Mouse (Mus musculus): ENCODE results near the gene Csmd2.

Gene Csmd2

DNA sequence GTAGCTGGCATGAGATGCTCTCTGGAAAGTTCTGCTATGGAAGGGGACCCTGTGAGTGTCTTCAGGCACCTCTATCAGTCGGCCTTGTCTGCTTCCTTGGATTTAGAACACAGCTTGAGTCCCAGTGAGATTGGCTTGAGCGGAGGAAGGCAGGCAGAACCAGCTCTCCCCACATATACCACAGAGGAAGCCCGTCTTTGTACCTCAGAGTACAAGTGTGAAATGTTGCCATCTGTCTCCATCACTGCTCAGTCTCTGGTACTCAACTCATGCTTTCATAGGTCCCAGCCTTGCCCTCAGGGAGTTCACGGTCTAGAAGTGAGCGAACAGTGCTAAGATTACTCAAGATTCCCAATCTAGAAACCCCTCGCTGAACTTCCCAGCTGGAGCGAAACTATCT lies 352.8 kb downstream of the Csmd2 start:
- no peak for DNase-seq (ENCODE audit: low read depth, low spot score)

DNA sequence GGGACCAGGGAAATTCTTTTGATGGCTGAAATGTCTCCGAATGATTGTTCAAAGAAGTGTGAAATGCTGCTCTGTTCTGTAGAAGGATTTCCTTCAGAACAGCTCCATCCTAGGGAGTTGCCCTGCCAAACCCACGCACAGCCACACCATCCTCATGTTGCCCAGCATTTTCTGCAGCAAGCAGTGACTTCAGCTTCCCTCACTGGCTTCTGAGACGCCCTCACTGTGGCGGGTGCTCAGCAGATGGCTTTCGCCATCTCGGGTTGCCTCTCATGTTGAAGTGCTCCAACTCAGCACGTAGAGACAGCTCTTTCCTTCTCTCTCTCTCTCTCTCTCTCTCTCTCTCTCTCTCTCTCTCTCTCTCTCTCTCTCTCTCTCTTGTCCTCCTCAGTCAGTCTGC lies 353.7 kb downstream of the Csmd2 start:
- no peak for DNase-seq (ENCODE audit: low read depth, low spot score)

DNA sequence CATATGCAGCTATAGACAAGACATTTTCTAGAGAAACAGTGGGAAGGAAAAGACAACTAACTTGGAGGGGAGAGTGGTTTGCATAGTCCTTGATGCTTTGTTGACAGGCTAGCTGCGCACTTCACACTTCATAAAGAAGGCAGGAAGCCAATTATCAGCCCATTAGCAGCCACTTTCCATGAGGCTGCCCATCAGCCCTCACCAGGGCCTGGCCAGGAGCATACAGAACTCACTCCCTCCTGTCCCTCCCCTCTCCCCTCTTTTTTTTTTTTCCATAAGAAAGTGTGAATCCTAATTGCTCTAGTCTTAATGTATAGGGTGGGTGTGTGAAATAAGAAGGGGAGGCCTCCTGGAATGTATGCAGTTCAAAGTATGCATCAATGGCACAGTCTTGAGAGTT lies 354.6 kb downstream of the Csmd2 start:
- no peak for DNase-seq (ENCODE audit: low read depth, low spot score)

DNA sequence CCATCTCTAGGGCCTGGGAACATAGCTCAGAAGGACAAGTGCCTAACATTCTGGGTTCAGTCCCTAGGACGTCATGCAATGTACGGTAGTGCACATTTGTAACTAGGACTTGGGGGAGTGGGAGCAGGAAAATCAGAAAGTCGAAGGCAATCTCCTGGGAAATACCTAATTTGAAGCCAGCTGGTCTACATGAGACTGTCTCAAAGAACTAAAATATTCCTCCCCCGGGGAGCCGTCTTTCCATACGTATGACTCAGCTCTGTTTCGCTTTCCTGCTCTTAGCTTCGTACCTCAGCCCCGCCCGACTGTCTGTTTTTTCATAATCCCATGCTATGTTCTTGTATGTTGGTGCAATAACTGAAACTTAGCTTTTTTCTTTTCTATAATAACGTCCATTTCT lies 371.1 kb downstream of the Csmd2 start:
- no peak for DNase-seq (ENCODE audit: low read depth, low spot score)

DNA sequence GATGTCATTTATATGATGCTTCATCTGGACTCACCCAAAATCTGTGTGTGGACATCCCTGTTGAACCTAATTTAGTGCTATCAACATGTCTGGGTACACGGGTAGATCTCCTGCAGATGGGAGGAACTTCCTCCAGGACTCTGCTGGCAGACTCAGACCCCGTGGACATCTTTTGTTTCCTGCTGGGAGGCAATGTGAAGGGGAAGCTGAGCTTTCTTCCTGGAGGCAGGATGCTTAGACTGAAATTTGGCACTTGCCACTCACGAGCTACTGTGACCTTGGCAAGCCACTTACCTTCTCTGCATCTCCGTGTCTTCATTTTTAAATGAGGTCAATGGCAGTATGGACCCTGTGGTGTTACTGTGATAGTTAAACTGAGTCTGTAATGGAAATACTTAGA lies 378.2 kb downstream of the Csmd2 start:
- DNase-seq (ENCODE audit: low read depth, low spot score), result no peak

DNA sequence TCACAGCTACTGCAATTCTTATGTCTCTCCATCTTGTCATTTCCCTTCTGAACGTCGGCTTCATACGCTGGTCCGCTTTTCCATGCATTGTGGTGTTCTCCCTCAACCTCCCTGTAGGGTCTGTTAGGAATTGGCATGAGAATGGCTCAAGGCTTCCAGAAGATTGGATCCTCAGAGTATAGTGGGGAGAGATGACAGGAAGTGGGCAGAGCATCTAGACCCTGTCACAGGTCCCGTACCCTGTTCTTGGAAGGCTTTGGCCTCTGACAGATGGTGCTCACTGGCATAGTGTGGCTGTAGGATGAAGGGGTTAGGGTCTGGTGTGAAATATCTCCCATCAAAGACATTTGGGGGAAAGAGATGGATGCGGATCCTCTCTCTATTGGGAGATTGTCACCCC lies 380.4 kb downstream of the Csmd2 start:
- no peak for DNase-seq (ENCODE audit: low read depth, low spot score)

DNA sequence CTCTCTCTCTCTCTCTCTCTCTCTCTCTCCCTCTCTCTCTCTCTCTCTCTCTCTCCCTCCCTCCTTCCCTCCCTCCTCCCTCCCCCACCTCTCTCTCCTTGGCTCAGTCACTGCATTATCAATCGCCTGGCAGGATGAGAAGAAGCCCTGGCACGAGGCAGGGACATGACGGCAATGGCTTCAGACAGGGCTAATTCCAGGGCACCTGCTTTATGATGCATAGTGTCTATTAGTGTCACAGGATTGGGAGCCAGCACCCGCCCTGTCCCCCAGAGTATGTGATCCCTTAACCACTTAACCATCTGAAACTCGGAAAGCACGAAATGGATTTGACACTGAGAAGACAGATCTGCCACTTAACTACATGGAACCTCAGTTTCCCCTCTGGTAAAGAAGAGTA lies 384.1 kb downstream of the Csmd2 start:
- DNase-seq (ENCODE audit: low read depth, low spot score), result no peak

DNA sequence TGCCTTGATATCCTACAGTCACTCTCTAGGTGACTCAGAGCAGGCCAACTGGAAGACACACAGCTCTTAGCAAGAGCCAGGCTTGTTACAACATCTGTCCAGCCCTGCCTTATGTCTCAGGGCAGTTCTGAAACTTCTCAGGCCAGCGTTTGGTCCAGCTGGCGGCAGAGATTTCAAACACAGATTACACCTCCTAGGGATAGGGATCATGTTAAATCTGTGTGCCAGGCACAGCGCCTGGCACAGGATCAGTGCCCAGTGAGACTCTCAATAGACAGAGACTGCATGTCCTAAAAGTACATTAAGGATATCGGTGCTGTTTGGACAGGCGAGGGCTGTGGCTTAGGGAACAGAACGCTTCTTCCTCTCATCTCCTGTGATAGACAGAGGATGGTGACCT lies 385.5 kb downstream of the Csmd2 start:
- DNase-seq (ENCODE audit: low read depth, low spot score), result no peak

DNA sequence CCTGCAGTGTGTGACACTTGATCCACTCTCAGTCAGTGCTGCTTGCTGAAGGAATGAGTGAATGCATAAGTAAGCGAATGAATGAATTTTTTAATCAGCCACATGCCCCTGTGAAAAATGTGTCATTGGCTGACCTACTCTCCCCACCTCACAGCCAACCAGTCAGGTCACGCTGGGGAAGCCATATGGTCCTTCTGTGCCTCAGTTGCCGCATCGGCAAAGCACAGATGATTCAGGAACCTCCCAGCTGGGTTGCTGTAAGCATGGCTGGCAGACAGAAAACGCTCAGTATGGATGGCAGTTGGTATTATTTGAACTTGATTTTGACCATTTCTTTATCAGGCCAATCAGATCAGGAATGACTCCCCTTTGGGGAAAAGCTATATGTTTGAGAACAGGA lies 386.4 kb downstream of the Csmd2 start:
- DNase-seq (ENCODE audit: low read depth, low spot score), result no peak

DNA sequence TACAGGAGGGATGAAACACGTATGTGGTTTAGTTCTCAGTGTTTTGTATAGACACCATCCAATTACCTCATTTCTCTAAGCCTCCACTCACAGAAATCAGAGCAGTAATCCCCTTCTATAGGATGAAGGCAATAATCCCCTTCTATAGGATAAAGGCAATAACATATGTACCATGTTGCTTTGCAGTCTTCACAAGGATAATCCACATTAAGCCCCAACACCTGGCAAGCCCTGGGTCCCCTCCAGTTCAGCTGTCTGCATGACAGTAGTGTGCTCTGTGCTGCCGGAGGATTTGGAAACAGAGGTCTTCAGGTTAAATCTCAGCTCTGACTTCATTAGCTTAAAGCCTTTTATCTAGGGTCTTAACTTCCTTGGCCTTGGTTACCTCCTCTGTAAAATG lies 391.3 kb downstream of the Csmd2 start:
- DNase-seq (ENCODE audit: low read depth, low spot score), result no peak

DNA sequence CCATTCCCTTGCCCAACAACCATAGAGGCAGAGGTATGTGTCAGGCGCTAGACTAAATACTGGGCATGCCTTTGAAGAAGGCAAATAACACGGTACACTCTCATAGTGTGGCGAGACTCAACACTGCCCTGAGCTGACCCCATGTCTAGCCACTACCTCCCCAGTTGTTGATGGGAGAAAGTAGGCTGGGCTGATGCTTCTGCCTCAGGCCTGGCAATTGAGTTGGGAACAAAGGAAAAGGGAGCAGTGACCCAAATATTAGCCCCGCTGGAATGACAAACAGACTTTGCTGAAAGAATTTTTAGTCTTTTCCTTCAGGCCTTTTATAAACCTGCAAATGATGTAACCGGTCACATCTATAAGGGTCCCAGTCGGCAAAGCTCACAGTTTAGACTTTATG lies 393.7 kb downstream of the Csmd2 start:
- no peak for DNase-seq (ENCODE audit: low read depth, low spot score)

DNA sequence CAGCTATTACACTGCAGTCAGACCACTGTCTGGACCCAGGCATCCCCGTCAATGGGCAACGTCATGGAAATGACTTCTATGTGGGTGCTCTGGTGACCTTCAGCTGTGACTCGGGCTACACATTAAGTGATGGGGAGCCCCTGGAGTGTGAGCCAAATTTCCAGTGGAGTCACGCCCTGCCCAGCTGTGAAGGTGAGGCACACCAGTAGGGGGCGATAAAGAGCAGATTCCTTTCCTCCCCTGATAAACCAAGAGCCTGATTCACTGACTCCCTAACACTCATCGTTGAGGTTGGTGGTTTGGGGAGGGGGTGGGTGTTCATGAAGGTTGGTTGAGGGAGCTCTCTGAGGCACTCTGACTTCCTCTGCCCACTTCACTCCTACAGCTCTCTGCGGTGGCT lies 396.1 kb downstream of the Csmd2 start:
- no peak for DNase-seq (ENCODE audit: low read depth, low spot score)

DNA sequence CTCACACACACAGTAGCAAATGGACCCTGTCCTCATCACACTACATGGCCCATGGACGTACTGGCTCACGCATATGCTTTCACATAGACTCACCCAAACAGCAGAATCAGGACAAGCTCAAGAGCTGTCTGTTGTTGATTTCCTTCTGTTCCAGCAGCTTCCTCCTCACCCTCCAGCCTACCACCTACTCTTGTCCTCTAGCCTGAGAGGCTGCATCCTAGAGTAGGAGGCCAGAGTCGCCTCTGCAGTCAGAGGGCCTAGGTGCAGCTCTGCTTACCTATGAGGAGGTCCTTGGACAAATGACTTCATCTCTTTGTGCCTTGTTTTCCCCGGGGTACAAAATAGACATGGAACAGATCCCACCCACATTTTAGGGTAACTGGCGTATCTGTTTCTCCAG lies 403.8 kb downstream of the Csmd2 start:
- no peak for DNase-seq (ENCODE audit: low read depth, low spot score)

DNA sequence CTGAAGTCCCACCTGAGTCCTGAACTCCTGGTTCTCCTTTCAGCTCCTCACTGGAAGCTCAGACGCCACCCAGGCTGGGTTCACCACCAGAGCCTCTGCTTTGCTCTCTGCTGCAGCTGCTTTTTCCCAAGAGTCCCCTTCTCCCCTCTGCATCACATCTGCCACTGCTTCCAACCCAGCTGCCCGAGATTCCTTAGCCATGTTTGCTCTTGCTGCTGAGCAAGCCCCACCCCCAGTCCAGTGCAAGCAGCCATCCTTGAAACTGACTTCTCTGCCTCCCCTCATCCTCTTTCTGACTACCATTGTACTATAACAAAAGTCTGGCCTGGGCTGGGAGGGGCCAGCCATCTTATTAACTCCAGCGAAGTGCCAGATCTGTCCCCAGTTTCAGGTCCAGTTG lies 404.6 kb downstream of the Csmd2 start:
- no peak for DNase-seq (ENCODE audit: low read depth, low spot score)

DNA sequence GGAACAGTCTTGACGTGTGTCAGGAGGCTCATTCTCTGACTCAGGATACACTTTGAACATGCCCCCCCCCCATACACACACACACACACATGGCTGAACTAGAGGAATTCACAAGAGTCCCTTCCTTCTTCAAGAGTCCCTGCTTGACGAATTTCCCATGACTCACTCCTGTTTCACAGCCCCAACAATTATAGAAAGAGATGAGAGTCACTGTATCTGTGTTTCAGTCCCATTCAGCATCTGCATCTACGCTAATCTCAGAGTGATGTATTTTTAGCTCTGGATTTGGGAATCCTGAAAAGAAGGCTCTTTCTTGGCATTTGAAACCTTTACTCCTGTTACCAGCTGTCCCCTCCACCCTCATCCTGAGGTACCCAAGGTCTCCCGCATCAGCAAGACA lies 406.2 kb downstream of the Csmd2 start:
- DNase-seq (ENCODE audit: low read depth, low spot score), result no peak

DNA sequence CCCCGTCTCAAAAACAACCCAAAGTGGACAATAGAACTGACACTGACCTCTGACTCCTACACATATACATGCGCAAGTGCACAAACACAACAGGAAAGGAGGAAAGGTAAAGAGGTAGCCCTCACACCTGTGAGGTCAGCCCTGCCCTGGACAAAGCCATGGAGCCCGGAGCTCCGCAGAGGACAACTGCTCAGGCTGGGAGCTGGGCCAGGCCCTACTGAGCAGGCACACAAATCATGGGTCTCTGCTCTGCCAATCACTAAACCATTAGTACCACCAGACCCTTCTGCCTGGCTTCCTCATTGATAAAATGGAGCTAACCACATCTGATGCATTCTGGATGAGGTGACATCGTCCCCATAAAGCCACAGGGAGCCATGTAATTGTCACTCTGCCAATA lies 409.0 kb downstream of the Csmd2 start:
- no peak for DNase-seq (ENCODE audit: low read depth, low spot score)

DNA sequence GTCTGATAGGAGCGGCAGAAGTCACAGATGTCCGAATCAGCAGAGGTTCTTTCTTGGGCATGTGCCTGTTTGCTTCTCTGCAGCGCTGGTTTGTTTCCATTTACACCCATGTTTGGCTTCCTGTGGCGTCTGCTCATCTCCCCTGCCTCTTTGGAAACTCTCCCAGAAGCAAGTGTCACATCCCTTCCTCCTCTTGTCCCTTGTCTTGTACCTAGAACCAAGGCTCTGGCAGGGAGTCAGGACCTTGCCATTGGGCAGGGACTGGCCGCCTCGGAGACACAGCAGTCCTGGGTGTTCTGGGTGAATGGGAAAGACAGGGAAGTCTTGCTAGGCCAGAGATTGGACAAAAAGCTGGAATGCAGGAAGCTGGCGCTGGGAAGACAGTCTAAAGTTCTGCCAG lies 410.1 kb downstream of the Csmd2 start:
- DNase-seq (ENCODE audit: low read depth, low spot score), result no peak

DNA sequence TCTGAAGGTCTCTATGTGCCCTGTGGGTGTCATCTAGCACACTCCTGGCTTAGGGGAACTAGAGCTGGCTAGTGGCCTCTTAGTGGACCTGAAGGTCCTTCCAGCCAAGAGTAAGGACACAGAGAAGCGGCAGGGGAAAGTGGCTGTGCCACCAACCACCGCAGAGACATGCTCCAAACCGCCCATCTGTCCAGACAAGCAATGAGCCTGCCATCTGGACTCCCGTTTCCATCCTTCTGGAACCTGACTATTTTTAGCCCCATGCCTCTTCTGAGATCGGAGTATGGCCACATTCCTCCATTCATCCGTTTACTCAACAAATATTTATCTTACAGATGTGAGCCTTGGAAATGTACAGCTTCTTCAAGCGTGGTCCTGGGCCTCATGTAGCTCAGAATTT lies 411.3 kb downstream of the Csmd2 start:
- DNase-seq (ENCODE audit: low read depth, low spot score), result no peak

DNA sequence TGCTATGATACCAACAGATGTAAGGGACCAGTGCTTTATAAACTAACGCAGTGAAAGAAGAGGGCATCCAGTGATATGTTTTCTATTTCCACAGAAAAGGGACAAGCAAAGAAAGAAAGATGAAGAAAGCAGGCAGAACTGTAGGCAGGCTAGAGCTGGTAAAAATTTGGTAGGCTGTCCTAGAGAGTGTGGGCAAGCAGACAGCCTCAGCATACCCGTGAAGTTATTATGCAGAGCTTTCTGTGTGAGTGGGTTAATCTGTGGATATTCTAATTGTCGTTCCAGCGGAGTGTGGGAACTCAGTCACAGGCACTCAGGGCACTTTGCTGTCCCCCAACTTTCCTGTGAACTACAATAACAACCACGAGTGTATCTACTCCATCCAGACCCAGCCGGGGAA lies 412.4 kb downstream of the Csmd2 start:
- no peak for DNase-seq (ENCODE audit: low read depth, low spot score)

DNA sequence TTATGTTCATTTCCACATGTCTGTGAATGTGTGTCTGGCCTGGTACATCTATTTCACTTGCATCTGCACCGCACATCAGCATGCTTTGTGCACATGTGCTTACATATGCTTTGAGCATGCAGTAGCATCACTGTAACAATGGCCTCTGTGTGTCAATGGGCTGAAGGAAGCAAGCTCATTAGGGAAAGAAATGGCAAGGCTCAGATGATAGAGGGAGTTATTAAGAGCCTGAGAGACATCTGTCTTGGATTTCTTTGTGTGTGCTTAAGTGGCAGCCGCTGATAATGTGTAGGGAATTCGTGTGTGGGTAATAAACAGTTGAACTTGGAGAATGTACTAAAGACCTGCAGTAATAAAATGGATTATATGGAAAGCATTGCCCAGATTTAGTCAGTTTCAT lies 413.9 kb downstream of the Csmd2 start:
- DNase-seq (ENCODE audit: low read depth, low spot score), result no peak

DNA sequence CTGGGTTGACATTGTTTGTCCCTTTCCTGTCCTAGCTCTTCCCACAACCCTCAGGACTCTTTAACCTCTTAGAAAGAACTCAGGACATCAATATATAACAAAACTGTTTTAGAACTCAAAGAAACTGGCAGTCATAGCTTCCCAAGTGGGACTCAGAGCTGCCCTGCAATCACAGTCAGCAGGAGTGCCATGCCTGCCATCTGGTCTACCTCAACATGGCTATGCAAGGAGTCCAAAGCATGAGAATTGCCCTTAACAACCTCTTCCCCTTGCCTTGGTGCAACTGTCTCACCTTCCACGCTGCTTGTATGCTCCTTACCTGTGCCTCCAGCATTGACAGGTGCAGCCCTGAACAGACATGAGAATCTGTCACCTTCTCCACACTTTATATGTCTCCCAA lies 415.0 kb downstream of the Csmd2 start:
- DNase-seq (ENCODE audit: low read depth, low spot score), result no peak

DNA sequence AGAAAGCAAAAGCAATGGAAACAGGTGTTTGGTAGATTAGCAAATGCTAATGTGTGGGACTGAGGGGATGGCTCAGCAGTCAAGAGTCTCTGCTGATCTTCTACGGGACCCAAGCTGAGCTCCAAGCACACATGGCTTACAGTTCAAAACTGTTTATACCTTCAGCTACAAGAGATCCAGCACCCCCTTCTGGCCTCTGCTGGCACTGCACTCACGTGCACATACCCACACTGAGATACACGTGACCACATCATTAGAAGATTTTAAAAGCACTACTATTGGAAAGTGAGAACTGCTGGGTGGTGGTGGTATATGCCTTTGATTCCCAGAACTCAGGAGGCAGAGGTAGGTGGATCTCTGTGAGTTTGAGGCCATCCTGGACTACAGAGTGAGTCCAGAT lies 417.9 kb downstream of the Csmd2 start:
- peak; percentile 5 for DNase-seq (ENCODE audit: low read depth, low spot score)

DNA sequence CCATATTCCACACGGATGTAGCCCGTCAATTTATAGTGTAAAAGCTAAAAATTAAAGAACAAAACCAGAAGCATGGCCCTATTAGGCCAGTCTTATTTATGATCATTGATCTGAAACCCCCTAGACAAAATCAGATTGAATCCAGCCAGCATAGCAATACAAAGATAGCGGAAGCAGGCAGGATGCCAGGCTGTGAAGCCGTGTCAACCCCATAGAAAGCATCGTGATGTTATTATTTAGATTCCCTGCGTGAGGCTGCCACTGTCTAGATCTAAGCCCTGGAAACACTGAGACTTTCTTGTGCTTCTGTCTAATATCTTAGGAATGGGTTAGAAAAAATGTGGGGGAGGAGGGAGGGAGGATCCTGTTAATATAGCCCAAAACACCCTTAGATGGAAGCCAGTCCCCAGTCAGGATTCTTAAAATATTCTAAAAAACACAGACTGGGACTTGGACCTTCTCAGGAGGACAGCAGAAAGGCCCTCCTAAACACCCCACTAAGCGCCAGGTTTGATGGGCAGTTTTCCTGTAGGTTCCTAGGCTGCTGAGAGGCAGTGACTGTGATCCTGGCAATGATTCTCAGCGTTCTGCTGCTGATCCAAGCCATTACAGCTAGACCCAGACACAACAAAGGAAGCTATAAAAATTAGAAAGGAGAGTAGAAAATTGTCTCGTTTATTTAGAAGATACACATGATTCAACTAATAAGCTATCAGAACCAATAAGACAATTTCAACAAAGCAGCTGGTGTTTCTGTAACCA lies 419.6 kb downstream of the Csmd2 start:
- DNase-seq (ENCODE audit: low read depth, low spot score), result no peak

DNA sequence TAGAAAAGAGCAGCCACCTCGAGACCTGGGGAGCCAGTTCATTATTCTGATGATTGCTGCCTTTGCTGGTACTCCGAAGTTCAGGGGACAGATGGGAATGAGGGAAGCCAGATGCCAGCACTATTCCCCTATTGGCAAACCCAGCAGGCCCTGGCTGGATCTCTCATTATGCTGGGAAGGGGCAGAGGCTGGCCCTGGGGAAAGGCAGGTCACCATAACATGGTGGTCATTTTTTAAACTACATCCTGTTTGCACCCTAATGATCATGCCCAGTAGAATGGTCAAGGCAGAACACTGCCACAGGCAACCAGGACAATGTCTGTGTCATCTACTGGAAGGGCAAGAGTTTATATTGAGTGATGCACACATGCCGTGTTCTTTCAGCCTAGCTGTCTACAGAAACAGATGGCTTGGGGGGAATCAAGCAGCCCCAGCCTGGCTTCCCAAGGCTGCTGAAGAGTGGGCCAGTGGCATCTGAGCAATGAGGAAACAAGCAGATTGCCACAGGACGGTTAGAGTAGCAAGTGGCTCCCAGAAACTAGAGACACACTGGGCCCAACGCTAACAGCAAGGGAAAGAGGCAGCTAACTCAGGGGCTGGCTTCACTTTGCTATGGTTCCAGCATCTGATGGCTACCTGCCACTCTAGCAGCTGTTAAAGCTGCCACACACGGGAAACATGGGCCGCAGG lies 424.4 kb downstream of the Csmd2 start:
- DNase-seq (ENCODE audit: low read depth, low spot score), result no peak
